Mouse (Mus musculus): ENCODE measurements at regions not wholly inside any gene's neighbourhood (a gene's known extent, or its start where the extent isn't known, plus 50 kb on each side); places are given as distances from the start of the nearest gene placed in this dataset.

GRCm38 (mm10) chr7:123642596-123642995 is 142.3 kb upstream of the Zkscan2 start:
- peak; percentile 41 for DNase-seq (ENCODE audit: low read depth, low spot score)

- no peak for DNase-seq (ENCODE audit: low read depth, low spot score)
Measured at GRCm38 (mm10) chr7:123643426-123643825, 143.2 kb upstream of the Zkscan2 start.

- DNase-seq (ENCODE audit: low read depth, low spot score), result no peak
Measured at GRCm38 (mm10) chr7:123645521-123645920, 145.3 kb upstream of the Zkscan2 start.

DNA sequence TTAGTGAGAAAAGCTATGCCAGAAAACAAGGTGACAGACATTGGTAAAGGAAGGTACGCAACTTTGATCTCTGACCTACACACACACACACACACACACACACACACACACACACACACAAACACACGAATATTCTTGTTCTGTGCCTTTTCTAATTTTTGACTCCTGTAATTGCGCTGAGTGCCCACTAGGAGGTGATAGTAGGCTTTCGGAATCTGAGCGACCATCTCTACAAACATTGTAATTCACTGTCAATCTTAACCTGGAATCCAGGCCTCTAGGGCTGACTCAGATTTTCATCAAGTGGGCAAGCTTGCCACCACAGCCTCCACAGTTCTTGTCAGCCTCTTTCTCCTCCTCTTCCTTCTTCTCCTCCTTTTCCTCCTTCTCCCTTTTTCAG is 165.2 kb upstream of the Zkscan2 start:
- peak; percentile 16 for DNase-seq (ENCODE audit: low read depth, low spot score)

DNA sequence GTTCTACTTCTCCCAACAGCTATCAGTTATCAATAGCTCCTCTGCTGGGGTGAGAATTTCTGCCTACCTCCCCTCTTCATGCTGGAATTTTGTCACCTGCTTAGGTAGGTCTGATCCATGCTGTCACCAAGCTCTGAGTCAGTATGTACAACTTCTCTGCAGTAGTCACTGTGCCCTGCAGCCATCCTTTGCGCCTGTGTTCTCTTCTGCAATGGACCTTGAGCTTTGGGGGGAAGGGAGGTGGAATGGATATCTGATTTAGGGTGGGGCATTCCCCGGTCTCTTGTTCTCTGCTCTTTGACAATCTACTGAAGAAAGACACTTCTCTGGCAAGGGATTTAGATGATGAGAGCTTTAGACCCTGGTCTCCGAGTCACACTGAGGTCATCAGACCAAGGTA is 184.5 kb upstream of the Zkscan2 start:
- DNase-seq (ENCODE audit: low read depth, low spot score), result no peak

DNA sequence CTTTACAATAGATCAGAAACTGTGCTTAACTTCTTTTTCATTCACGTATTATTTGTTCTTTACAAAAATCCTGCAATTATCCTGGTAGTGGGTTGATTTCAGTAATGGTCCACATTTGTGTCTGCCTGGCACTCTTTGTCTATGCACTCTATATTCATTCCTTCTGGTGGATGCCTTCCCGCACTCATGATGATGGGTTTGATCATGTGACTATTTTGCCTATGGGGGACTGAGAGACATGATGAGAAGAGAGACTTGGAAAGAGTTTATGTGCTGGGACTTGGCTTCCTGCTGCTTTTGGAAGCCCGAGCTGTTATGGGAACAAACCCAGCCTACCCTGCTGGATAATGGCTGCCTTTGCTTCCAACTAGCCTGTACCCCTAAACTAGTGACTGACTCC is 186.3 kb upstream of the Zkscan2 start:
- no peak for DNase-seq (ENCODE audit: low read depth, low spot score)

DNA sequence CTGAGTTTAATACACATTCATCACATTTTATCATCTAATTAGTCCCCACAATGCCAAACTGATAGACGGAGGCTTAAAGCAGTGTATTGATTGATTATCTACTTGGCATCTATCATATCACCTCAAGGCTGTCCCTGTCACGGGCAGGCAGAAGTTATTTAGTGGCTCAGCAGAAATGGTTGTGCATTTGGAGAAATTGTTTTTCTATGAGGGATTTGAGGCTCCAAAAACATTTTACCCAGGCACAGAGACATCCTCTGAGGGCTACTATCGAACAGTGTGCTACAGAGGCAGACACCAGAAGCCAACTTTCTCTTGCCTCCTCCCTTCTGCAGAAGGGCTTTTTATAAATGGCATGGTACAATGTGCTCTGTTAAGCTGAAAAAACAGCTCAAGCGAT is 230.8 kb upstream of the Zkscan2 start:
- no peak for DNase-seq (ENCODE audit: low read depth, low spot score)

DNA sequence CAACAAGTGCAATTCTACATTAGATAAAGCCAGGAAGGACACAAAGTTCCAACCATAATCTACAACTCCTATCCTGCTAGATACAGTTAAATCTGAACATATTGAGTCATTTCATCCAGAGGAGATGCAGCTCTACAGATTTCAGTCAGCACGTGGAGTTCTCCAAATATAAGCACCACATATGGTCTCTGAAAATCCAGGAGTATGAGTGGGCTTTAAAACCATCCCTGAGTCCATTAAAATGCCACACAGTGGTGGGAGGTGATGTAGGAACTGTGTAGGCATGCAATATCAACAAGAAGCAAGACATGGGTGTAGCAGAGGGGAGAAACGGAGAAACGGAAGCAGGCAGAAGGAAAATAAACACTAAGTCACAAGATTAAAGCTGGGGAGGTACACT is 232.8 kb upstream of the Zkscan2 start:
- no peak for DNase-seq (ENCODE audit: low read depth, low spot score)

DNA sequence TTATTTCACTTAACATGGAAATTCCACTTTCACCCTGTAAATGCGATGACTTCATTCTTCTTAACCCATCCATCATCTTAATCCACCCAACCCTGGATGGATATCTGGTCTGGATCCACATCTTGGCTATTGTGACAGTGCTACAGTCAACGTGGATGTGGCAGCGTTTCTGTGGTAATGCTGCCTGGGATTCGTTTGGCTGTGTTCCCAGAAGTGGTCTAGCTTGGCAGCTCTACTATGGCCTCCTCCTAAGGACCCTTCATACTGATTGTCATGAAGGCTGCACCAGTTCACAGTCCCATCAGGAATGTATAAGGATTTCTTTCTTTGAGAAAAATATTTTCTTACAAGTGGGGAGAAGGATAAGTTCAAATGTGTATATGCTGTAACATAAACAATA is 234.7 kb upstream of the Hs3st4 start:
- no peak for DNase-seq (ENCODE audit: low read depth, low spot score)

DNA sequence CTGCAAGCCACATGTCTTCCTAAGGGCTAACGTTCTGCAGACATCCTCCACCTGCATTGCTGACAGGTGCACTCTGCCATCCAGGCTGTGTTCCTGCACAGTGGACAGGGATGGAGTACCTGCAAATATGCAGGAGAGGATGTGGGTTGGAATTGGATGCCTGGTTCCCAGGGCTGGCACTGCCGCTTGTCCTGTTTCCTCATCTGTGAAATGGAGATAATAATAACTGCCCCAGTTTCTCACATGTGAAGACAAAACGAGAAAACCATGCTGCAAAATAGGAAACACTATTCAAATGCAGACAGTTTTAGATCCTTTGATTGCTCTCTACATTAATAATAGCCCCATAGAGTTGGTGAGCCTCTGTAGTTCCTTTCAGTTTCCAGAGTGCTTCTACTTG is 229.4 kb upstream of the Hs3st4 start:
- no peak for DNase-seq (ENCODE audit: low read depth, low spot score)

DNA sequence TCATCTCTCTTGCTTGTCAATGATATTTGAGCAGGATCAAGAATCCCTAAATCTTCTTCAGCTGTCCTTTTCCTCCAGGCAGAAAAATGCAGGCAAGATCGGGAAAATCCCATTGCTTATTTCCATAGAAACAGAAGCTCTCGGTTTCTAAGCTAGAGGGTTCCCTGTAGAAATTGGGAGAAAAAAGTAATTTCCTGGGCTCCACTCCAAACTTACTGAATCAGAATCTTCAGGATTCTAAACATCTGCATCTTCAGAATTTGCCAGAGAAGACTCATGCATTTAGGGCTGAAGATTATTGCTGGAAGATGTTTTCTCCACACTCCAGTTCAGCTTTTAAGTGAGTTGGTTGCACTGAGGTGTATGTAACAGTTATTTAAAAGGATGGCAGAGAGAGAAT is 187.6 kb upstream of the Hs3st4 start:
- no peak for DNase-seq (ENCODE audit: low read depth, low spot score)

GRCm38 (mm10) chr7:123796096-123796495 is 186.6 kb upstream of the Hs3st4 start:
- no peak for DNase-seq (ENCODE audit: low read depth, low spot score)

GRCm38 (mm10) chr7:123805650-123806049 is 177.0 kb upstream of the Hs3st4 start:
- no peak for DNase-seq (ENCODE audit: low read depth, low spot score)

DNA sequence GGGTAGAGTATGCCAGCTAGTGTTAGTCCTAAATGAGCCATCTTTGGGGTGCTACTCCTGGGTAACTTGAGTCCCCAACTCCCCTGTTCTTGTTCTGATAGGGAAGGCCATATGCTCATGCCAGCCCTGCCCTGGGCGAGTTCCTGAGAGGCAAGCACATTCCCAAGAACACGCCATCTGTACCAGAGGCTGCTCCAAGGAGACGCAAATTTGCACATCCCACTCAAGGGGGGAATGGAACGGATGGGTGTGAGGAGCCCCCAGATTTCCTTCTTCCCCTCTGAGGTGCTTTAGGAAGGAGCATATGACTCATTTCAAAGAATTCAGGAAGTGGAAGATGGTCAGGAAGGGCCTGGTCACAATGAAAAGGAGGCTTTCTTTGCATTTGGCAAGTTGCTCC is 158.7 kb upstream of the Hs3st4 start:
- DNase-seq (ENCODE audit: low read depth, low spot score), result no peak

DNA sequence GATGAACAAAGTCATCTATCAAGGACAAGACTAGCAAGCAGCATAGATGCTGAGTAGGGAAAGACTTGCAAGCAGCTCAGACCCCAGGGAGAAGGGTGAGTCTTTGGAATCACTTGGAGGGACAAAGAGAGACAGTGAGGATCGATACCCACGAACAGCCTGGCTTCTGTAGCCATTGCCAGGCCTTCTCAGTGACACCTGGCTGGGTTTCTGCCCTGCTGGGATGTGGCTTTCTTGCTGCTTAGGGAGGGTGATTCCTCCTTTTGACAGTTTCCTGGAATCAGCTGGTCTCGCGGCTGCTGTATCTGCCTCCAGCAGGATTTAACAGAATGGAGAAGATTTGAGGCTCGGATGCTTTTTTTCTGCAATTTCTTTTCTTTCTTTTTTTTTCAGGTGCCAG is 156.3 kb upstream of the Hs3st4 start:
- no peak for DNase-seq (ENCODE audit: low read depth, low spot score)

DNA sequence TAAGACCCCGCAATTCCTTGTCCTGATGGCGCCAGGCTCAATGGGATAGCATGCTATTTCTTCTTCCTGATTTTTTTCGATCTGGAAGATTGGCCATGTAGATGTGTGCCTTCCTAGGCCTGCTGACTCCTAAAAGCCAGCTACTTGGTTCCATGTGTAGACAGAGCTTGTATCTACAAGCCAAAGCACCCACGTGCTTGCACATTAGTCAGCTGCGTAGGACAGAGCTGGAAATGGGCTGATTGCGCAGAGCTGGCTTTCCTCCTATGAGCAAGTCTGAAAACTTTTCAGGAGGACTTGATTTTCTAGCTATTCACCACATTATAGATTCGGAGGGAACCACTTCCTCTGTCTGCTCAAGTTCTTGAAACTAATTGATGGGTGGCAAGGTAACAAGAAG is 140.1 kb upstream of the Hs3st4 start:
- no peak for DNase-seq (ENCODE audit: low read depth, low spot score)

DNA sequence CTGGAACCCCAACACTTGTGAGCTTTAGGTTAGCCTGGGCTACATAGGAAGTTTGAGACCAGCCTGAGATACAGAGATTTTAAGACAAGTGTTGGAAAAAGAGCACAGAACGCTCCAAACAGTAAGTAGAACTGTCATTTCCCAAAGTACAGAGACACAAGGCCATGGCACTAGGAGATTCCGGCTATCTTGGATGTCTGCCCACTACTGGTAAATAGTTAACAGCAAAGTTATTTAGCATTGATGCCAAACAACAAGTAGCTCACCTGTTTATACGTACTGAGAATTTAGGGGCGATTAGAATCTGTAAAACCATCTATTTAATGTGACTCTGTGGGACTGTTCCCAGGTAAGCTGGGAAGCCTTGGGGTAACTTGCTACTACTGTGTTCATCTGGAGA is 135.6 kb upstream of the Hs3st4 start:
- DNase-seq (ENCODE audit: low read depth, low spot score), result no peak

GRCm38 (mm10) chr7:123848644-123849043 is 134.0 kb upstream of the Hs3st4 start:
- peak; percentile 36 for DNase-seq (ENCODE audit: low read depth, low spot score)

GRCm38 (mm10) chr7:123849220-123849619 is 133.4 kb upstream of the Hs3st4 start:
- no peak for DNase-seq (ENCODE audit: low read depth, low spot score)

DNA sequence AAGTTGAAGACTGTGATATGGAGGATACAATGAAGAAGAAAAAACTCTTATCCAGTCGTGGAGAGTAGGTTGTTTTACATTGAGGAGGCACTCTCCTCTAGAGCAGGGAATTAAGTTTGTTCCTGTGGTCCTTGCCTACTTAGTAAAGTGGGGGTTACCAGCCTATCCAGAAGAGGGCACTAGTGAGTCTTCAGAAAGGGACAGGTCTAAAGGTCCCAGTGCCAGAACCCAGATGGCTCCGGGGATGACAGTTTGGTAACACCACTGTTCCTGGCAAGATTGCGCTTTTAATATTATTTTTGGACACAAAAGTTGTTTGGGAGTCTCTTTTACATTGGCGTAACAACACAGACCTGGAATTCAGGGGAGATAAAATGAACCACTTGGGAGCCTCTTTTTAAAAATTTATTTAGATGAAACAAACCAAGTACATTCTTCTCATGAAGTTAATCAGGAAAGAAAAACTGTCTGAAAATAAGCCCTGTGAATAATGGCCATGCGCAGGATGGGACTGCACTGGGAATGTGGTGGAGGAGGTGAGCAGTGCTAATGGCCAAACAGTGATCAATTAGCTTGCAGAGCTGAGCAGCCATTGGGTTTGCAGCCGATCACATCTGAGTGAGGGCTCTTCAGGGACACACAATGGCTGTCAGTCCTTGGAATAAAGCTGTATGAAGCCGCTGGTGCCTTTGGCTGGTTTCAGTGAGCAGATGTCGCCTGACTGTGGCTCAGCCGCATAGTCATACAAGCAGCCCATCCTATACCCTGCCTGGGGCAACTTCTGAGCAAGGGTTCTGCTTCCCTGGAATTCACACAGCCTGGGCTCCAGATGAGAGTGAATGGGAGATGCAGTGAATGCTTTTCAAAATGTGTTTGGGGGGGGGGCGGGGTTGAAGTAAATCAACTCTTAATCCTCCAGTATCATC is 132.1 kb upstream of the Hs3st4 start:
- peak; percentile 66 for DNase-seq (ENCODE audit: low read depth, low spot score)

GRCm38 (mm10) chr7:123857539-123857938 is 125.1 kb upstream of the Hs3st4 start:
- DNase-seq (ENCODE audit: low read depth, low spot score), result no peak

DNA sequence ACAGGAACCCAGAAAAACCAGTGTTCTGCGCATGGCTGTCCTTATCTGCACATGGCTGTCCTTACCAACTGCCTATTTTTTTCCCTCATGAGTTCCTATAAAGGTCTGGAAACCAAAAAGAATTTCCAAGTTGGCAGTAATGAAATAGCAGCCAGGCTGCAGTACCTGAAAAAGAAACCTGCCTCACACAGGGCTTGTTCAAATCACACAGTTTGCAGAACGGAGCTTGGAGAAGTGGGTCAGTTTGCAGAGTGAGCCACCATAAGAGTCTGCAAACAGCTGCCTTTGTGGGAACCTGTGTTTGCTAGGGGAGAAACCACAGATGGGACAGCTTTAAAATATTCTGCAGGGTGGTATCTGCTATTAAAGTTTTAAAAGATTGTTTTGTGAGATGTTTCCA is 121.0 kb upstream of the Hs3st4 start:
- DNase-seq (ENCODE audit: low read depth, low spot score), result no peak

DNA sequence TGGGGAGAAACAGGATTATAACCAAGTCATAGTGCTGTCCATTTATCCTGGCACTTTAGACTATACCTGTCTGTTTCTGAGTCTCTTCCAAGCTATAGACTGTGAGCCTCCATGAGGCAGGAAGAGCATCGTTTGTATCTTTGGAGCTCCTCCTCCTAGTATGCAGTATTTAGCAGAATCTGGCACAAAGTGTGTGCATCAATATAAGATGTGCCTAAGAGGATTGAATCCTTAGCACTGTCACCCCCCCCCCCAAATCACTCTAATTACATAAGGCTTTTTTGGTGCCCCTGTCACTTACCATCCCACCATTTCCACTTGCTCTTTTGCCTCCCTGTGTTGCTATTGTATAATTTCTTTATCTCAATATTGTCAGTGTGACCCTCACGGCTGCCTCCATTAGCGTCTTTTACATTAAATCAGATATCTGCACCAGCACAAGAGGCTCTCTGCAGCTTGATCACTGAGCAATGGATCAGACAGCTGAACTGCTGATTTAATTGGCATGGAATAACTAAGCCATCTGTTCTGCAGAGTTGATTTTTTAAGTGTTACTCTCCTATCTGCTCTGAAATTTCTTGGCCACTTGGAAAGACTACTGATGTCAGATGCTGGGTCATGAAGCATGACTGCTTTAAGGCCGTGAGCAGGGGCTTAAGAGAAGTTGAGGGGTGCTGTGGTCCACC is 85.8 kb upstream of the Hs3st4 start:
- DNase-seq (ENCODE audit: low read depth, low spot score), result no peak

Data from ES-CJ7 (cell line).